Mouse (Mus musculus): ENCODE measurements around the gene Senp1. TPM values are rescaled to one million over a fixed set of nuclear protein-coding genes. Genes with fewer than 3 reads are reported as not detected.

The Senp1 gene
- polyA plus RNA-seq, 1 experiment = 9.9 TPM

- Histone ChIP-seq H3K4me1 (ENCODE audit: control insufficient read depth, insufficient read depth, insufficient read length) (no peaks in the 10 kb centered on the region; the same call in 1 of the 2 replicates), H3K36me3 (ENCODE audit: control insufficient read depth, insufficient read depth, low read length) (no peaks in the 10 kb centered on the region), H3K27ac (ENCODE audit: insufficient read depth, low read length) (no peak within 1 kb of the TSS), H3K27me3 (ENCODE audit: control insufficient read depth, insufficient read depth, low read length) (peaks cover 38% of the 10 kb centered on the region), H3K4me3 (ENCODE audit: extremely low read depth, insufficient read depth, insufficient read length) (no peak within 1 kb of the TSS)
- 2% methylated on average over 52 of the region's 59 CpGs for WGBS
- no peak for DNase-seq (ENCODE audit: low read depth in 1 of 2, low spot score in 2 of 2)
- no peak for TF ChIP-seq POLR2A (IDR thresholded peaks at IDR 0.05; ENCODE audit: low read depth, low read length)
- TF ChIP-seq CTCF (IDR thresholded peaks at IDR 0.05; ENCODE audit: extremely low read depth, insufficient read depth, insufficient read length, insufficient replicate concordance) = no peak
Measured at GRCm38 (mm10) chr15:98003822-98004739, 89.5 kb downstream of the Senp1 start, which contains the start of gene Col2a1. Gene Col2a1 (minus strand): TSS chr15:98004695.

DNA sequence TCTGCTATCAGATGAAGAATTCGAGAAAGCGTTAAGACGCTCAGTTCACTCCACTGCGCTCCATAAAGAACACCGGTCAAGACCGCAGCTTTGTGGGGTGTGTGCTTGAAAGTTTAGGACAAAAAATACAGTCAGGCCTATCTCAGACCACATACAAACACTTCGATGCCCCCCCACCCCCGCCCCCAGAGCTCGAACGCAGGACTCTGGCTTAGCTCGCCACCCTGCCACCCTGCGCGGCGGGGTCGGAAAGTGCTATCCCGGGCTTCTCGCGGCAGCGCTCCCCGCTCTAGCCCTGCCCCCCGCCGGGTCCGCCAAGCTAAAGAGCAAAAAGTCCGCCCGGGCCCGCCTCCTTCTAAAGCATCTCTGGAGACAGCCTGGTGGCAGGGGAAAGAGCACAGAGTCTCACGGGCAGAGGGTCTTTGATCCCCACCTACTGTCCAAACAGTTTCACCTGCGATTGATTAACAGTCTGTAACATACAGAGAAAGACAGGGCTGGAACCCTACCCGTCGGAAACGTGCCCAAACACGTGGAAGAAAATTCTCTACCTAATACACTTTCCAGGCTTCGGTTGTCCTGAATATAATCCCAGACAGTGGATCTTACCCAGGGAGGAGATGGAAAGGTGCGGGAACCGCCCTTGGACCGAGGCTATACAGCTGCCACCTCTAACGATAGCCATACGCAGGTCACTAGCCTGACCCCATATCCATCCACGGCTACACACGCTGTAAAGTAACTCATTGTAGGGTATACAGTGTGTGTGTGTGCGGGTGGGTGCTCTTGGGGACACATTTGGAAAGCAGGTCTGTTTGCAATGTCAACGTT, 90.3 kb downstream of the Senp1 start:
- H3K36me3 ChIP-seq (ENCODE audit: control insufficient read depth, insufficient read depth, low read length) = no peaks in the 10 kb centered on the region
- 2% methylated on average over 42 of the region's 42 CpGs for WGBS
- no peaks in the 10 kb centered on the region; the same call in 1 of the 2 replicates for H3K4me1 ChIP-seq (ENCODE audit: control insufficient read depth, insufficient read depth, insufficient read length)
- DNase-seq (ENCODE audit: low read depth in 1 of 2, low spot score in 2 of 2) = no peak
- H3K27me3 ChIP-seq (ENCODE audit: control insufficient read depth, insufficient read depth, low read length) = peaks cover 38% of the 10 kb centered on the region
- H3K4me3 ChIP-seq (ENCODE audit: extremely low read depth, insufficient read depth, insufficient read length) = no peak overlapping the region
- H3K27ac ChIP-seq (ENCODE audit: insufficient read depth, low read length) = no peak overlapping the region
- TF ChIP-seq POLR2A (IDR thresholded peaks at IDR 0.05; ENCODE audit: low read depth, low read length) (no peak), CTCF (IDR thresholded peaks at IDR 0.05; ENCODE audit: extremely low read depth, insufficient read depth, insufficient read length, insufficient replicate concordance) (no peak)

- H3K4me3 ChIP-seq (ENCODE audit: extremely low read depth, insufficient read depth, insufficient read length) = no peak overlapping the region
- no peaks in the 10 kb centered on the region; the same call in 1 of the 2 replicates for H3K4me1 ChIP-seq (ENCODE audit: control insufficient read depth, insufficient read depth, insufficient read length)
- DNase-seq (ENCODE audit: low read depth in 1 of 2, low spot score in 2 of 2) = no peak
- WGBS = 3% methylated on average over 42 of the region's 42 CpGs
- H3K36me3 ChIP-seq (ENCODE audit: control insufficient read depth, insufficient read depth, low read length) = no peaks in the 10 kb centered on the region
- no peak overlapping the region for H3K27ac ChIP-seq (ENCODE audit: insufficient read depth, low read length)
- TF ChIP-seq POLR2A (IDR thresholded peaks at IDR 0.05; ENCODE audit: low read depth, low read length) = no peak
- TF ChIP-seq CTCF (IDR thresholded peaks at IDR 0.05; ENCODE audit: extremely low read depth, insufficient read depth, insufficient read length, insufficient replicate concordance) = no peak
- H3K27me3 ChIP-seq (ENCODE audit: control insufficient read depth, insufficient read depth, low read length) = peaks cover 38% of the 10 kb centered on the region
Measured at GRCm38 (mm10) chr15:98002113-98002990, 91.2 kb downstream of the Senp1 start.

GRCm38 (mm10) chr15:98001321-98002112, 92.0 kb downstream of the Senp1 start:
- H3K27me3 ChIP-seq (ENCODE audit: control insufficient read depth, insufficient read depth, low read length) = peaks cover 38% of the 10 kb centered on the region
- no peak for DNase-seq (ENCODE audit: low read depth in 1 of 2, low spot score in 2 of 2)
- H3K4me3 ChIP-seq (ENCODE audit: extremely low read depth, insufficient read depth, insufficient read length) = no peak overlapping the region
- no peak for TF ChIP-seq CTCF (IDR thresholded peaks at IDR 0.05; ENCODE audit: extremely low read depth, insufficient read depth, insufficient read length, insufficient replicate concordance)
- TF ChIP-seq POLR2A (IDR thresholded peaks at IDR 0.05; ENCODE audit: low read depth, low read length) = no peak
- no peaks in the 10 kb centered on the region for H3K36me3 ChIP-seq (ENCODE audit: control insufficient read depth, insufficient read depth, low read length)
- no peaks in the 10 kb centered on the region; the same call in 1 of the 2 replicates for H3K4me1 ChIP-seq (ENCODE audit: control insufficient read depth, insufficient read depth, insufficient read length)
- WGBS = 3% methylated on average over 37 of the region's 37 CpGs
- no peak overlapping the region for H3K27ac ChIP-seq (ENCODE audit: insufficient read depth, low read length)

GRCm38 (mm10) chr15:97999991-98000390, 93.6 kb downstream of the Senp1 start:
- no peak overlapping the region for H3K4me3 ChIP-seq (ENCODE audit: extremely low read depth, insufficient read depth, insufficient read length)
- no peak overlapping the region for H3K27ac ChIP-seq (ENCODE audit: insufficient read depth, low read length)
- H3K36me3 ChIP-seq (ENCODE audit: control insufficient read depth, insufficient read depth, low read length) = no peaks in the 10 kb centered on the region
- TF ChIP-seq CTCF (IDR thresholded peaks at IDR 0.05; ENCODE audit: extremely low read depth, insufficient read depth, insufficient read length, insufficient replicate concordance) (no peak), POLR2A (IDR thresholded peaks at IDR 0.05; ENCODE audit: low read depth, low read length) (no peak)
- H3K27me3 ChIP-seq (ENCODE audit: control insufficient read depth, insufficient read depth, low read length) = peaks cover 33% of the 10 kb centered on the region
- H3K4me1 ChIP-seq (ENCODE audit: control insufficient read depth, insufficient read depth, insufficient read length) = no peaks in the 10 kb centered on the region; the same call in 1 of the 2 replicates
- DNase-seq (ENCODE audit: low read depth in 1 of 2, low spot score in 2 of 2) = no peak
- WGBS = 18% methylated on average over 7 of the region's 7 CpGs
